Mouse (Mus musculus): ENCODE data around the gene Spo11. TPM values are rescaled to one million over a fixed set of nuclear protein-coding genes. Genes with fewer than 3 reads are reported as not detected.

The Spo11 gene
- polyA plus RNA-seq, 1 experiment from 2014 or later, result 0.07 TPM

- WGBS (ENCODE audit: insufficient replicate concordance), result 72% methylated on average over 3 of the region's 3 CpGs
- peak overlapping the region; percentile 85 for H3K4me2 ChIP-seq (ENCODE audit: low read depth, low read length)
- H3K4me3 ChIP-seq (ENCODE audit: low read depth, low read length), result no peak overlapping the region
- ATAC-seq (no peak), DNase-seq (no peak)
- peaks cover 100% of the 10 kb centered on the region for H3K36me3 ChIP-seq (replicated peaks; ENCODE audit: insufficient read depth, low read length)
- H3K27me3 ChIP-seq (ENCODE audit: insufficient read depth, low read length), result no peaks in the 10 kb centered on the region
- no peak for TF ChIP-seq EP300 (IDR thresholded peaks at IDR 0.05; ENCODE audit: low read depth)
- peak overlapping the region; percentile 77; the same call in 1 of the 2 replicates for H3K27ac ChIP-seq (ENCODE audit: low read depth)
- no peaks in the 10 kb centered on the region for H3K9me3 ChIP-seq (ENCODE audit: low read length)
- H3K4me1 ChIP-seq (ENCODE audit: insufficient read depth), result peaks cover 72% of the 10 kb centered on the region
- H3K9ac ChIP-seq (replicated peaks), result peak overlapping the region; percentile 35
These were observed 51.1 kb downstream of the Spo11 start for GRCm38 (mm10) chr2:173028508-173029031.

- ATAC-seq (no peak), DNase-seq (peak; percentile 21)
- H3K36me3 ChIP-seq (replicated peaks; ENCODE audit: insufficient read depth, low read length), result peaks cover 100% of the 10 kb centered on the region
- TF ChIP-seq CTCF (IDR thresholded peaks at IDR 0.05; ENCODE audit: low read depth) (no peak), EP300 (IDR thresholded peaks at IDR 0.05; ENCODE audit: low read depth) (no peak)
- peak overlapping the region; percentile 39 for H3K27ac ChIP-seq (ENCODE audit: low read depth)
- H3K4me2 ChIP-seq (ENCODE audit: low read depth, low read length), result peak overlapping the region; percentile 45
- H3K4me1 ChIP-seq (ENCODE audit: insufficient read depth), result peaks cover 71% of the 10 kb centered on the region
- H3K4me3 ChIP-seq (ENCODE audit: low read depth, low read length), result no peak overlapping the region
- H3K9ac ChIP-seq (replicated peaks), result 0 out of 2 replicates have a peak overlapping the region, but pooled peaks have one; percentile 21
- H3K27me3 ChIP-seq (ENCODE audit: insufficient read depth, low read length), result no peaks in the 10 kb centered on the region
- H3K9me3 ChIP-seq (ENCODE audit: low read length), result no peaks in the 10 kb centered on the region
- WGBS (ENCODE audit: insufficient replicate concordance), result 62% methylated on average over 12 of the region's 12 CpGs
These were observed 53.3 kb downstream of the Spo11 start for GRCm38 (mm10) chr2:173030591-173031338.

GRCm38 (mm10) chr2:173033531-173033930 lies 56.0 kb downstream of the Spo11 start:
- Histone ChIP-seq H3K4me3 (ENCODE audit: low read depth, low read length) (no peak overlapping the region), H3K27me3 (ENCODE audit: insufficient read depth, low read length) (no peaks in the 10 kb centered on the region), H3K4me2 (ENCODE audit: low read depth, low read length) (peak overlapping the region; percentile 43), H3K27ac (ENCODE audit: low read depth) (peak overlapping the region; percentile 92), H3K36me3 (replicated peaks; ENCODE audit: insufficient read depth, low read length) (peaks cover 74% of the 10 kb centered on the region), H3K9ac (replicated peaks) (peak overlapping the region; percentile 36), H3K4me1 (ENCODE audit: insufficient read depth) (peaks cover 61% of the 10 kb centered on the region), H3K9me3 (ENCODE audit: low read length) (no peaks in the 10 kb centered on the region)
- ATAC-seq, result no peak
- peak; percentile 41 for DNase-seq
- no peak for TF ChIP-seq CTCF (IDR thresholded peaks at IDR 0.05; ENCODE audit: low read depth)
- TF ChIP-seq EP300 (IDR thresholded peaks at IDR 0.05; ENCODE audit: low read depth), result no peak
- WGBS (ENCODE audit: insufficient replicate concordance), result 79% methylated on average over 13 of the region's 13 CpGs

- H3K27ac ChIP-seq (ENCODE audit: low read depth), result peak overlapping the region; percentile 92
- peak; percentile 65 for ATAC-seq
- TF ChIP-seq CTCF (IDR thresholded peaks at IDR 0.05; ENCODE audit: low read depth) (no peak), EP300 (IDR thresholded peaks at IDR 0.05; ENCODE audit: low read depth) (peak; percentile 100)
- no peaks in the 10 kb centered on the region for H3K9me3 ChIP-seq (ENCODE audit: low read length)
- peak overlapping the region; percentile 36 for H3K9ac ChIP-seq (replicated peaks)
- peaks cover 60% of the 10 kb centered on the region for H3K36me3 ChIP-seq (replicated peaks; ENCODE audit: insufficient read depth, low read length)
- DNase-seq, result peak; percentile 79
- 24% methylated on average over 4 of the region's 4 CpGs for WGBS (ENCODE audit: insufficient replicate concordance)
- peak overlapping the region; percentile 43 for H3K4me2 ChIP-seq (ENCODE audit: low read depth, low read length)
- 0 out of 2 replicates have a peak overlapping the region, but pooled peaks have one; percentile 3 for H3K4me3 ChIP-seq (ENCODE audit: low read depth, low read length)
- peaks cover 62% of the 10 kb centered on the region for H3K4me1 ChIP-seq (ENCODE audit: insufficient read depth)
- H3K27me3 ChIP-seq (ENCODE audit: insufficient read depth, low read length), result no peaks in the 10 kb centered on the region
These were observed 57.5 kb downstream of the Spo11 start for GRCm38 (mm10) chr2:173034998-173035397.

GRCm38 (mm10) chr2:173035653-173036052 lies 58.2 kb downstream of the Spo11 start:
- no peaks in the 10 kb centered on the region for H3K27me3 ChIP-seq (ENCODE audit: insufficient read depth, low read length)
- H3K36me3 ChIP-seq (replicated peaks; ENCODE audit: insufficient read depth, low read length), result peaks cover 53% of the 10 kb centered on the region
- H3K4me3 ChIP-seq (ENCODE audit: low read depth, low read length), result no peak overlapping the region
- ATAC-seq, result peak; percentile 0; the same call in 1 of the 2 replicates
- 55% methylated on average over 5 of the region's 5 CpGs for WGBS (ENCODE audit: insufficient replicate concordance)
- DNase-seq, result no peak
- TF ChIP-seq EP300 (IDR thresholded peaks at IDR 0.05; ENCODE audit: low read depth) (no peak), CTCF (IDR thresholded peaks at IDR 0.05; ENCODE audit: low read depth) (no peak)
- H3K4me2 ChIP-seq (ENCODE audit: low read depth, low read length), result peak overlapping the region; percentile 43
- peaks cover 62% of the 10 kb centered on the region for H3K4me1 ChIP-seq (ENCODE audit: insufficient read depth)
- peak overlapping the region; percentile 92 for H3K27ac ChIP-seq (ENCODE audit: low read depth)
- peak overlapping the region; percentile 36 for H3K9ac ChIP-seq (replicated peaks)
- H3K9me3 ChIP-seq (ENCODE audit: low read length), result no peaks in the 10 kb centered on the region

- 70% methylated on average over 5 of the region's 5 CpGs for WGBS (ENCODE audit: insufficient replicate concordance)
- H3K9ac ChIP-seq (replicated peaks), result peak overlapping the region; percentile 36
- peak overlapping the region; percentile 92 for H3K27ac ChIP-seq (ENCODE audit: low read depth)
- no peaks in the 10 kb centered on the region for H3K9me3 ChIP-seq (ENCODE audit: low read length)
- ATAC-seq (no peak), DNase-seq (no peak)
- H3K36me3 ChIP-seq (replicated peaks; ENCODE audit: insufficient read depth, low read length), result peaks cover 49% of the 10 kb centered on the region
- H3K4me2 ChIP-seq (ENCODE audit: low read depth, low read length), result peak overlapping the region; percentile 43
- no peak overlapping the region for H3K4me3 ChIP-seq (ENCODE audit: low read depth, low read length)
- peaks cover 63% of the 10 kb centered on the region for H3K4me1 ChIP-seq (ENCODE audit: insufficient read depth)
- H3K27me3 ChIP-seq (ENCODE audit: insufficient read depth, low read length), result no peaks in the 10 kb centered on the region
- TF ChIP-seq EP300 (IDR thresholded peaks at IDR 0.05; ENCODE audit: low read depth), result no peak
- TF ChIP-seq CTCF (IDR thresholded peaks at IDR 0.05; ENCODE audit: low read depth), result no peak
These were observed 58.6 kb downstream of the Spo11 start for GRCm38 (mm10) chr2:173036055-173036454.
